Mouse (Mus musculus) kidney, postnatal 4 days (tissue): ENCODE results near the gene Mrgprx2.
"Not testable (repeated sequence)": the region's sequence is repeated elsewhere in the genome, so short reads cannot be mapped to it uniquely, and the experiment has no call there.

ENCODE experiments used
- DNase-seq, 2 experiments: peaks; one replicate each; pipeline ENCODE4 v3.0.0; 2021; ENCODE audit warnings: mixed read lengths in 2 of 2

Gene Mrgprx2

DNA sequence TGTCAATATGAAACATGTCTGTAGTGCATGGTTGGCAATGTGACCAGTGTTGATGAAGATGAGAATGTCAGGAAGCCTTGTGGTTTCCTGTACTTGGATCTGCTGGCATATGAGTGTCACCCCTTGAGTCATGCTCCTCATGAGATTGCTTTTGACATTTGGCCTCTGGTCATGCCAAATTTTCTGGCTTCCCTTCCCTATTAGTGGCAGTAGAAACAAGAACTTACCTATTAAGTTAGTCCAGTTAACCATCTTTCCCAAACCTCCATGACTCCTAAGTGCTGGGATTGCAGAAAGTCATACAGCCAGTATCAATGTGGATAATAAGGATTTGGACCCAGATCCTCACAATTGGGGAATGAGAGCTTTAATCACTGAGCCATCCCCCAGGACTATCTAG is at the start of gene Mrgprx2:
TSS of gene Mrgprx2 (minus strand) at position 101 of the 400 bp plus-strand sequence.
- no peak for DNase-seq

DNA sequence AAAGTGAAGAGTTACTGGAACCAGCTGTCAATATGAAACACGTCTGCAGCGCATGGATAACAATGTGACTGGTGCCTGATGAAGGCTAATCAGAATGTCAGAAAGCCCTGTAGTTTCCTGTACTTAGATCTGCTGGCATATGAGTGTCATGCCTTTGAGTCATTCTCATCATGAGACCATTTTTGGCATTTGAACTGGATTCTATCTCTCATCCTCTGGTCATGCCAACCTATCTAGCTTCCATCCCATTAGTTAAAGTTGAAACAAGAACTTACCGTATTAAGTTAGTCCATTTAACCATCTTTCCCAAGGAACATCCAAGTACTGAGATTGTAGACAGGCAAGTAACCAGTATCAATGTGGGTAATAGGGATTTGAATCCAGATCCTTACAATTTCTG is 42.9 kb downstream of the Mrgprx2 start, which contains the start of gene Mrgprb1:
TSS of gene Mrgprb1 (minus strand) at position 101 of the 400 bp plus-strand sequence.
- no peak for DNase-seq

DNA sequence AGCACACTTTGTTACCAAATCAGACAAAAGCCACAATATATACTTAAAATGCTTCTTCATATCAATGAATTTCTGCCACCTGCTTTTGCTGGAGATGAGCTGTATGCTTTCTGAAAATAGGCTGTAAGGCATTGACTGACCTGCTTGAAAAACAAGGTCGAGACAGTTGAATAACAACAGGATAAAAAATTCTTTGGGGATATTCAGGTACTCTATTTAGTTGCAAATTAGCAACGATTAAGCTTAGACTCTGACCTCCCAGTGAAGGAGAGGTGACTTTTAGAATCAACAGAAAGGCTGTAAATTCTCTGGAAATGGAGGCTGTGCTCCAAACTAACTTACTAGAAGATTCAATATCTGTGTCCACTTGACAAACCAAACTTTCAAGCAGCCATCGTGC is 62.5 kb downstream of the Mrgprx2 start:
- DNase-seq = no peak

DNA sequence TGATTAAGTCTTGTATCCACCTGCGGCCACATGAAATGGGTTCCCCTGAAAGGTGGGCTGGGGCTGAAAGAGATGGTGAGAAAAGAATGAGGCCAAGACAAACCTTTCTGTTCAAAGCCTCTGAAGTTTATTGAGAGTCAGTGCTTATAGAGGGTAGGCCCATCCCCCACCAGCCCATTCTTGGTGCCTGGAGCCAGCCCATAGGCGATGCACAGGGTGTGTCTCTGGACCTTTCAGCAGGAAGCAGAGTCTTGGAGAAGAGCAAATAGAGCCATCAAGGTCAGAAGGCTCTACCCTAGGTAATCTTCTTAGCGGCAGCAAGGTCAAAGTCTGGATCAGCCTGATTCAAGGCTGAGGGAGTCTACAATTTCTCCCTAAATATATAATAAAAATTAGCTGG is 63.2 kb downstream of the Mrgprx2 start:
- DNase-seq = not testable (repeated sequence)
